Mouse (Mus musculus) small intestine, adult 2 months (tissue): Measurements from ENCODE around the gene Serinc3.

Source experiments
- CTCF ChIP-seq: fragments of 200-500 bp; IDR thresholded peaks from 2 replicates; pipeline ENCODE4 v1.5.1; 2012; ENCODE audit warnings: low read depth, mild to moderate bottlenecking, control low read depth, inconsistent platforms, low read length, moderate library complexity, mixed read lengths; ENCODE audit not compliant: insufficient replicate concordance, insufficient read length; ENCODE audit errors: extremely low read depth
- POLR2A ChIP-seq: fragments of 200-500 bp; IDR thresholded peaks from 2 replicates; pipeline ENCODE4 v1.6.1; 2012; ENCODE audit warnings: low read depth, mild to moderate bottlenecking, control low read depth, inconsistent platforms, low read length, moderate library complexity

DNA sequence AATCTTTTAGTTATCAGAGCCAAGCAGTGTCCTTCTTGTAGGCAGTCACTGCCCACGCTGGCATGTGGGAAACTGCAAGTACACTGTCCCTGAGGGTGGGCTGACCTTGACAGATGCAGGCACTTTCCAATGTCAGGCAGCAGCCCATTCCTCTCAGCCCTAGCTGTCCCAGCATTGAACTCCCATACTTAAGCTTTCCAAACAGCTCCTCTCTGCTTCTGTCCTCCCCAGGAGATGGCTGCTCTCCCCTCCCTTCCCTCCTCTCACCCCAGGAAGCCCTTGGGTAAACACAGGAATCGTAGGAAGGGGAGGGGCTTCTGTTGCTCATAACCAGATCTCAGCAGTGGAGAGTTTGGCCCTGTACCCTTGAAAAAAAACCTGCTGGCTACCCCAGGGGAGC, 49.8 kb downstream of the Serinc3 start:
- no peak for TF ChIP-seq POLR2A
- TF ChIP-seq CTCF = no peak
